Mouse (Mus musculus): ENCODE measurements around the gene Kcnj14. TPM values are rescaled to one million over a fixed set of nuclear protein-coding genes. Genes with fewer than 3 reads are reported as not detected.

Gene Kcnj14
- polyA plus RNA-seq, 2 experiments = 1.1 to 1.7 TPM

GRCm38 (mm10) chr7:45842950-45843744 lies 18.6 kb upstream of the Kcnj14 start:
- DNase-seq (ENCODE audit: low spot score) = no peak
- Histone ChIP-seq H3K36me3 (ENCODE audit: control insufficient read depth, insufficient read depth, low read length) (no peaks in the 10 kb centered on the region), H3K4me1 (ENCODE audit: control insufficient read depth, insufficient read depth, low read length) (no peaks in the 10 kb centered on the region), H3K27me3 (ENCODE audit: control insufficient read depth, insufficient read depth, low read length) (no peaks in the 10 kb centered on the region), H3K4me3 (replicated peaks; ENCODE audit: low read length) (no peak overlapping the region), H3K4me2 (replicated peaks; ENCODE audit: low read depth, low read length, severe bottlenecking) (no peak overlapping the region), H3K27ac (replicated peaks; ENCODE audit: low read depth, low read length) (no peak overlapping the region), H3K9ac (ENCODE audit: low read depth, low read length, severe bottlenecking) (no peak overlapping the region), H3K9me3 (ENCODE audit: control insufficient read depth, low read length) (no peaks in the 10 kb centered on the region)
- no peak for TF ChIP-seq POLR2A (IDR thresholded peaks at IDR 0.05; ENCODE audit: borderline replicate concordance, extremely low read depth, insufficient read depth, insufficient read length)
- 84% methylated on average over 10 of the region's 10 CpGs for WGBS
- ATAC-seq (ENCODE audit: low FRiP score, low read depth) = no peak

- Histone ChIP-seq H3K36me3 (ENCODE audit: control insufficient read depth, insufficient read depth, low read length) (peaks cover 7% of the 10 kb centered on the region), H3K4me2 (replicated peaks; ENCODE audit: low read depth, low read length, severe bottlenecking) (peak overlapping the region; percentile 56), H3K4me3 (replicated peaks; ENCODE audit: low read length) (peak overlapping the region; percentile 44), H3K9me3 (ENCODE audit: control insufficient read depth, low read length) (no peaks in the 10 kb centered on the region), H3K4me1 (ENCODE audit: control insufficient read depth, insufficient read depth, low read length) (0 out of 2 replicates have a peak, but pooled peaks cover 5% of the 10 kb centered on the region), H3K27me3 (ENCODE audit: control insufficient read depth, insufficient read depth, low read length) (peaks cover 46% of the 10 kb centered on the region), H3K9ac (ENCODE audit: low read depth, low read length, severe bottlenecking) (peak overlapping the region; percentile 43), H3K27ac (replicated peaks; ENCODE audit: low read depth, low read length) (no peak overlapping the region)
- WGBS = 5% methylated on average over 13 of the region's 31 CpGs
- ATAC-seq (ENCODE audit: low FRiP score, low read depth) (no peak), DNase-seq (ENCODE audit: low spot score) (no peak)
- TF ChIP-seq POLR2A (IDR thresholded peaks at IDR 0.05; ENCODE audit: borderline replicate concordance, extremely low read depth, insufficient read depth, insufficient read length) = no peak
Observed at GRCm38 (mm10) chr7:45833924-45834323, 9.3 kb upstream of the Kcnj14 start.

- H3K27ac ChIP-seq (replicated peaks; ENCODE audit: low read depth, low read length) = no peak overlapping the region
- H3K36me3 ChIP-seq (ENCODE audit: control insufficient read depth, insufficient read depth, low read length) = peaks cover 13% of the 10 kb centered on the region
- 0 out of 2 replicates have a peak, but pooled peaks cover 5% of the 10 kb centered on the region for H3K4me1 ChIP-seq (ENCODE audit: control insufficient read depth, insufficient read depth, low read length)
- DNase-seq (ENCODE audit: low spot score) = no peak
- TF ChIP-seq POLR2A (IDR thresholded peaks at IDR 0.05; ENCODE audit: borderline replicate concordance, extremely low read depth, insufficient read depth, insufficient read length) = no peak
- peak overlapping the region; percentile 44 for H3K4me3 ChIP-seq (replicated peaks; ENCODE audit: low read length)
- H3K27me3 ChIP-seq (ENCODE audit: control insufficient read depth, insufficient read depth, low read length) = peaks cover 46% of the 10 kb centered on the region
- ATAC-seq (ENCODE audit: low FRiP score, low read depth) = no peak
- H3K9ac ChIP-seq (ENCODE audit: low read depth, low read length, severe bottlenecking) = peak overlapping the region; percentile 43
- WGBS = 0% methylated on average over 44 of the region's 86 CpGs
- H3K4me2 ChIP-seq (replicated peaks; ENCODE audit: low read depth, low read length, severe bottlenecking) = peak overlapping the region; percentile 56
- no peaks in the 10 kb centered on the region for H3K9me3 ChIP-seq (ENCODE audit: control insufficient read depth, low read length)
Observed at GRCm38 (mm10) chr7:45833148-45833790, 8.7 kb upstream of the Kcnj14 start.

- Histone ChIP-seq H3K4me1 (ENCODE audit: control insufficient read depth, insufficient read depth, low read length) (0 out of 2 replicates have a peak, but pooled peaks cover 5% of the 10 kb centered on the region), H3K9me3 (ENCODE audit: control insufficient read depth, low read length) (no peaks in the 10 kb centered on the region), H3K36me3 (ENCODE audit: control insufficient read depth, insufficient read depth, low read length) (peaks cover 20% of the 10 kb centered on the region), H3K9ac (ENCODE audit: low read depth, low read length, severe bottlenecking) (0 out of 2 replicates have a peak overlapping the region, but pooled peaks have one; percentile 43), H3K4me2 (replicated peaks; ENCODE audit: low read depth, low read length, severe bottlenecking) (peak overlapping the region; percentile 56), H3K27me3 (ENCODE audit: control insufficient read depth, insufficient read depth, low read length) (peaks cover 46% of the 10 kb centered on the region), H3K27ac (replicated peaks; ENCODE audit: low read depth, low read length) (no peak overlapping the region), H3K4me3 (replicated peaks; ENCODE audit: low read length) (peak overlapping the region; percentile 44)
- TF ChIP-seq POLR2A (IDR thresholded peaks at IDR 0.05; ENCODE audit: borderline replicate concordance, extremely low read depth, insufficient read depth, insufficient read length) = no peak
- ATAC-seq (ENCODE audit: low FRiP score, low read depth) (no peak), DNase-seq (ENCODE audit: low spot score) (no peak)
- 18% methylated on average over 29 of the region's 30 CpGs for WGBS
Observed at GRCm38 (mm10) chr7:45832428-45832827, 7.8 kb upstream of the Kcnj14 start.

- H3K36me3 ChIP-seq (ENCODE audit: control insufficient read depth, insufficient read depth, low read length) = peaks cover 33% of the 10 kb centered on the region
- H3K4me1 ChIP-seq (ENCODE audit: control insufficient read depth, insufficient read depth, low read length) = 0 out of 2 replicates have a peak, but pooled peaks cover 5% of the 10 kb centered on the region
- H3K9me3 ChIP-seq (ENCODE audit: control insufficient read depth, low read length) = no peaks in the 10 kb centered on the region
- no peak for TF ChIP-seq POLR2A (IDR thresholded peaks at IDR 0.05; ENCODE audit: borderline replicate concordance, extremely low read depth, insufficient read depth, insufficient read length)
- no peak for ATAC-seq (ENCODE audit: low FRiP score, low read depth)
- peak overlapping the region; percentile 57 for H3K4me3 ChIP-seq (replicated peaks; ENCODE audit: low read length)
- peak overlapping the region; percentile 67 for H3K4me2 ChIP-seq (replicated peaks; ENCODE audit: low read depth, low read length, severe bottlenecking)
- no peak for DNase-seq (ENCODE audit: low spot score)
- H3K9ac ChIP-seq (ENCODE audit: low read depth, low read length, severe bottlenecking) = no peak overlapping the region
- H3K27me3 ChIP-seq (ENCODE audit: control insufficient read depth, insufficient read depth, low read length) = peaks cover 46% of the 10 kb centered on the region
- H3K27ac ChIP-seq (replicated peaks; ENCODE audit: low read depth, low read length) = no peak overlapping the region
- WGBS = 20% methylated on average over 5 of the region's 5 CpGs
Observed at GRCm38 (mm10) chr7:45831128-45831525, 6.5 kb upstream of the Kcnj14 start.

Data from limb, embryonic 14.5 days (tissue).